Mouse (Mus musculus) adrenal gland, adult (tissue): Measurements from ENCODE around the gene Alms1.
A peak's percentile ranks its signal among the peaks of the same experiment; 100 is the strongest.
"Not testable (repeated sequence)": the region's sequence is repeated elsewhere in the genome, so short reads cannot be mapped to it uniquely, and the experiment has no call there.

Source experiments
- DNase-seq, 2 experiments: peaks; one replicate each; pipeline ENCODE4 v3.0.0; 2022 to 2023; ENCODE audit warnings: low spot score in 1 of 2; ENCODE audit not compliant: inconsistent age in 2 of 2

Gene Alms1

GRCm38 (mm10) chr6:85709607-85710006 is 122.3 kb downstream of the Alms1 start:
- not testable (repeated sequence) for DNase-seq

- DNase-seq: peak in 1 of 2 experiments; percentile 61
These were observed 125.8 kb downstream of the Alms1 start, which contains the start of gene Nat8f7 for GRCm38 (mm10) chr6:85713105-85713504. Gene Nat8f7 (minus strand): TSS chr6:85713205.
